Mouse (Mus musculus): ENCODE data around the gene Olfr1404.
"Not testable (repeated sequence)": the region's sequence is repeated elsewhere in the genome, so short reads cannot be mapped to it uniquely, and the experiment has no call there.

Gene Olfr1404

DNA sequence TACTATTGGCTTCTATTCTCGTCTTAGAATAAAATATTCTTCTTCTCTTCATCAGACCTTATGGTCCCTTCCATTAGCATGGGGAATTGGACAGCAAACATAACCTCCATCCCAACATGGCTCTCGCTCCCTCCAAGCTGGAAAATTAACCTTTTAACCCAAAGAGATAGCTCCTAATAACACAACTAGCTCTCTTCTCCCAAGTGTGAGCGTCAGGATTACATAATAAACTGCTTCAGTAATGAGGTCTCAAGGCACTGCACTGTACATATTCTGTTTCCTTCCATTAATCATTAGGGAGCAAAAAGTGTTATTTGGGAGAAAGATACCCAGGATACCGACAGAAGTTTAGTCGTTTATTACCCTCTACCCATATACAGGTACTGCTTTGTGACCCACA lies at the start of gene Olfr1404:
TSS of gene Olfr1404 (plus strand) at position 301 of the 400 bp plus-strand sequence.
- no peak for DNase-seq

DNA sequence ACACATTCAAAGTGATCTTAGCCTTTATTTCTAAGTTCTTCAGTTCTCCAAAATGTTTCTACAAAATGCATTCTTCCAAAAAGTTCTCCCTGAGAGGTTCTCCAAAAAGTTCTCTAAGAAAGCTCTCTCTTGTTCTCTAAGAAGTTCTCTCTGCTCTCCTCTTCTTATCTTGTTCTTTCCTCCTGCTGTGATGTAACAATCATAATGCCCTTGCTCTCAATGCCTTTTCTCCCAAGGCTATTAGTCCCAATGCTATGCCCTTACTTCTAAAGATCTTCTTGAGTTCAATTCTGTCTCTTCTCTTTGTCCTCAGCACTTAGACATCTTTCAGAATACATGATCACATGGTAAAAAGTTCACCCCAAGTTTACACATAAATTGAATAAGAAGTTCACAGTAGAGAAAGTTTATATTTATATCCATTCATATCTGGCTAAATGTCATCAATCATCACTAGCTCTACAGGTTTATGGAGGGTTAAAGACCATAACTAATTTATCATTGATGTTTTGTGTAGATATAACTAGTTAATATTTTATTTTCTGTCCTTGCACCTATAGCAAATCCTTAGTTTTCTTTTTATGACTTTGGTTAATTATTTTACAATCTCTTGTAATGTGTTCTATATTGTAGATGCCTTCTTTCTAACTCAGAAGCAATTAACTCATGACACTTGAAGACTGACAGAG lies 37.9 kb upstream of the Olfr1404 start:
- no peak for DNase-seq

DNA sequence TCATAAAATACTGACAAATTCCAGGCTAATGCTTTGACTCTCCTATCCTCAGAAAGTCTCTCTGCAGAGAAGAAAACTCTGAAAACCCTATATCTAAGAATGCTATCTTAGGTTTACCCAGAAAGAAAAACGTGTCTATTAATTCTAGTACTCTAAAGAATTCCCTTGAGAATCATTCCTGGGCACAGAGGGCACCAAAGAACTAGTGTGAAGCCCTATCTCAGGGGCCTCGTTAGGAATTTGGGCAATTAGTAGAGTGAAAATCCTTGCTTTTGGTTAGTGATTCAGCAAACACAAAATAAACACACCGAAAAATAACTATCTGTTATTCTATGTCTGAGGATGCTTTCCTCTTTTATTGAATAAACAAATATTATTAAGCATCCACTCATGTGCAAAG lies 21.7 kb upstream of the Olfr1404 start, which contains the start of gene Olfr1406:
TSS of gene Olfr1406 (minus strand) at position 101 of the 400 bp plus-strand sequence.
- DNase-seq, result no peak

DNA sequence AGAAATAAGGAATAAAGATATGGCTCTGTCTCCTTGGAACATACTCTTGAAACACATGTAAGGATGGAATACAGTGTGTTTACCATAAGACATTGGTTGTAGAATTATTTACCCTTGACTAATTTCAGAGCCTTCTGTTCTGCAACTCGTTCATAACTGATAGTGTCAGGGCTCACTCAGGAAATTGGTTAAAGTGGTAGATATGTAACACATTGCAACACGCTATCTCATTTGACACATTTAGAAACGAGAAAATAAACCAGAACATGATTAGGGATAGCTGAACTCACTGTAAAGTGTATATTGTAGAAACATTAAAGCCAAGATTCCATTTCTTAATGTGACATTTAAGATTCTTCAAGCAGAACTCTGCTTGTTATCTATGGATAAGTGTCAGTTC lies 20.1 kb upstream of the Olfr1404 start:
- DNase-seq, result no peak

DNA sequence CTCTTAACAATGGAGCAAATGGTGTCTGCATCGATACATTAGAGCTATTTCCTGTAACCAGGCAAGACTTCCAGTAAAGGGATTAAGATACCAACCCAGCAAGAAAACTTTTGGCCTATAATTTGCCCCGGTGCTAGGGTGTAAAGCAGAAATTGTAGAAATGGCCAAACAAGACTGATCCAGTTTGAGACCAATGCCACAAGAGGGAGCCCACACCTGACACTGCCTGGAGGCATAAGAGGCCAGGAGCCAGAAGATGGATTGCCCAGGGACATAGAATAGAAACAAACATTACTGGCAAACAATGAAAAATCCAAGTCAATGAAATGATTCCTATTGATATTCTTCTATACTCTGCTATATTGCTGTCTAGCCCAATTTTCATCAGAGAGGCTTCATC lies 15.8 kb upstream of the Olfr1404 start:
- no peak for DNase-seq

DNA sequence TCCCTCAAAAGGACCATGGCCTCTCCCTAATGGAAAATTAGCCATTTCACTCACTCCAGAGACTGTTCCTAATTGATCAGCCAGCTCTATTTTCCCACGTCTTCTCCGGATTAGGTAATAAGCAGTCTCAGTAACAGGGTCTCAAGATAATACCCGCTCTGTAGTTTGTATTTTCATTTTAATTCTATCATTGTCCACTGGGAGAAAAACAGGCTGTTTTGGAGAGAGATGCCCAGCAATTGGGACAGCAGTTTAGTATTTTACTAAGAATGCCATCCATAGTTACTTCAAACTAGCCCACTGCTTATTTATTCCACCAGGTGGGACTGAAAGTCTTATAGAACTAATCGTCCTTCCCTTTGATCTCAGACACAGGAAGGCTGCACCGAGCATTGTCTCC lies 14.7 kb upstream of the Olfr1404 start, which contains the start of gene Olfr218:
TSS of gene Olfr218 (plus strand) at position 301 of the 400 bp plus-strand sequence.
- no peak for DNase-seq

DNA sequence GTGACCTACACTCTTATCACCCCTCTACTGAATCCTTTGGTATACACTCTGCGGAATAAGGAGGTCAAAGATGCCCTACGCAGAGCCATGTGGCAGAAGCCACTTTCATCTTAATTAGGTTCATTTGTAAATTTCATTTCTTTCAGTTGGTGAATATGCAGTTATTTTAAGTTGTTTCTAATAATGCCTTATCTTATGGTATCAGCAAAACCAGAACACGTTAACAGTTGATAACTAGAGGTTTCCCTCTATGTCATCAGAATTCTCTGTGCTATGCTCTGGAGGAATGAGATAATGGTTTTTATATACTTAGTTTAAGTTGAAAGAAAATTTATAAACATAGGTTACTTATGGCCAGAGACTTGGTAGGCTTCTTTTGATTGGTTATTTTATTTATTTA lies 4.3 kb downstream of the Olfr1404 start:
- no peak for DNase-seq

DNA sequence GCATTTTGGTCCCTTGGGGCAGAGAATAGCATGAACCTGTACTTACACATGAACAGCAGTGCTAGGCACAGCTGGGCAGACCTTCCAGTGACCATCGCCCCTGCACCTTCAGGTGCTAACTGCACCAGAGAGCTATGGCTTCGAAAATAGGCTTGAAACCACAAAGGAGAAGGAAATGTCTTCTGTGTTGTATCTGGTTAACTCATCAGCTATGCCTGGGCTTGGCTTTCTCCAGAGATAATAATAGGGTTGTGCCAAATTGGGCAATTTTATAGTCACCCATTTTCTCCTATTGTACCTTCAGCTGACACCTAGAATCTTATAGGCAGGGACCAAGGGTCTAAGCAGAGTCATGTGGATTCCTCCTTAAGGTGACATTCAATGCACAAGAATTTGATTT lies 14.9 kb downstream of the Olfr1404 start, which contains the start of gene Fcer1a:
TSS of gene Fcer1a (minus strand) at position 134 of the 400 bp plus-strand sequence.
- no peak for DNase-seq

DNA sequence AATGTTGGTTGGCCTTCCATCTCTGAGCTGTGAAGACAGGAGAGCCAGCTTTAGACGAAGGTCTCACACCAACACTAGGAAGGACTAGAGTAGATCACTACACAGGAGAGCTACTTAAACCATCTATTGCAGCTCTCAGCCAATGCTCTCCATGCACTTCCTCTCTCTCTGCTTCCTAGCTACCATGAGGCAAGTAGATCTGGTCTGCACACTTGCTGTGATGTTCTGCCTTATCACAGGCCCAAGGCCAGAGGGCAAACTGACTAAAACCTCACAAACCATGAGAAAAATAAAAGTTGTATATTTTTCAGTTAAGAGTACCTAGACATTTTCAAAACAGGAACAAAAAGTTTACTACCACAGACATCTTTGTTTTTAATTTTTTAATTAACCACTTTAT lies 24.8 kb downstream of the Olfr1404 start:
- DNase-seq, result not testable (repeated sequence)

DNA sequence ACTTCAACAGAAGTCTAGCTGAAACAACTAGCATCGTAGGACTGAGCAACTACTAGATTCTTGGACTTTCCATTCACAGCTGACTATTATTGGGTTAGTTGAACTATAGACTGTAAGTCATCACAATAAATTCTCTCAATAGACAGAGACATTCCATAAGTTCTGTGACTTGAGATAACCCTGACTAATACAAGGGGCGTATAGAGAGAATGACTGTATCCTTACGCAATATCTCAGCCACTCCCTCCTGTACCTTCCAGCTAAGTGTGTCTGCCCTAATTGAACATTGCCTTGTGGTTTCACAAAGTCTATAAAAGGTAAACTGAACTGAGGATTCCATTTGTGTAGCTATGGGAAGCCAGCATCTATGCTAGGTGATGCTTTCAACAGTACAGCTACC lies 37.7 kb downstream of the Olfr1404 start:
- no peak for DNase-seq

DNA sequence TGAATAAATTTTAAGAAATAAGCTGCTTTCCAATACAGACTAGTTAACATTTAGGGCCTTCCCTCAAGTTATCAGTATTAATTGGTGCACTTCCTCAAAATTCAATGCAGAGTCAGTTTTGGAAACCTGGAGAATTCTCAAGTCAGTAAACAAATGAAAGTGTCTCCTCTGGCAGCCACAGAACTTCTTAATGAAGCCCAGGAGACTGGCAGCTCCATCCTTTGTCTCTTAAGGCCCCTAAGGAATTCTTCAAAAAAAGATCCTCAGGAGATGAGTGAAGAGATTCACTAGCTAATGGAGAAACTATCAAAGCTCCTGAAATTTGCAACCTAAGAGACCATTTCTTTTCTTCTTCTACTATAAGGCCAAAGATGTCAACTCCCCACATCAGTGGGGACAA lies 53.5 kb downstream of the Olfr1404 start, which contains the start of gene Olfr418:
TSS of gene Olfr418 (plus strand) at position 301 of the 400 bp plus-strand sequence.
- DNase-seq, result no peak

All from kidney, adult 18-20 months (tissue).